Mouse (Mus musculus) lung, postnatal 0 days (tissue): ENCODE data around the gene Ccdc191. TPM values are rescaled to one million over a fixed set of nuclear protein-coding genes. Genes with fewer than 3 reads are reported as not detected.

ENCODE experiments used
- ATAC-seq: fragments of 200-750 bp; cut with Nextera tagmentation; 2 replicates; pipeline ENCODE4 v1.8.0; 2017; ENCODE audit warnings: moderate library complexity
- DNase-seq: peaks from one replicate; pipeline ENCODE4 v3.0.0-alpha.2; 2016; ENCODE audit warnings: low spot score
- H3K27ac ChIP-seq: fragments of 300-500 bp; sonication (generic); 2 replicates; pipeline ENCODE4 v1.5.1; 2014; ENCODE audit warnings: antibody characterized with exemption, mild to moderate bottlenecking, low read length, mixed read lengths
- H3K27me3 ChIP-seq: fragments of 300-500 bp; sonication (generic); replicated peaks from 2 replicates; pipeline ENCODE4 v1.6.1; 2014; ENCODE audit warnings: low read length, mixed read lengths; ENCODE audit not compliant: insufficient read depth
- H3K36me3 ChIP-seq: fragments of 300-500 bp; sonication (generic); 2 replicates; pipeline ENCODE4 v1.6.1; 2014; ENCODE audit warnings: low read length, mixed read lengths; ENCODE audit not compliant: insufficient read depth
- H3K4me1 ChIP-seq: fragments of 300-500 bp; sonication (generic); 2 replicates; pipeline ENCODE4 v1.6.1; 2014; ENCODE audit warnings: antibody characterized with exemption, low read depth, low read length, mixed read lengths; ENCODE audit not compliant: insufficient read depth
- H3K4me2 ChIP-seq: fragments of 300-500 bp; sonication (generic); replicated peaks from 2 replicates; pipeline ENCODE4 v1.6.1; 2014; ENCODE audit warnings: low read depth, mild to moderate bottlenecking, low read length, moderate library complexity, mixed read lengths
- H3K4me3 ChIP-seq: fragments of 300-500 bp; sonication (generic); 2 replicates; pipeline ENCODE4 v1.5.1; 2014; ENCODE audit warnings: low read depth, low read length
- H3K9ac ChIP-seq: fragments of 300-500 bp; sonication (generic); replicated peaks from 2 replicates; pipeline ENCODE4 v1.6.1; 2014; ENCODE audit warnings: low read depth, mild to moderate bottlenecking
- H3K9me3 ChIP-seq: fragments of 300-500 bp; sonication (generic); 2 replicates; pipeline ENCODE4 v1.6.1; 2016; ENCODE audit warnings: low read length, mixed read lengths
- CTCF ChIP-seq: IDR thresholded peaks from 2 replicates; pipeline ENCODE4 v1.5.1; 2016; ENCODE audit warnings: antibody characterized with exemption, mild to moderate bottlenecking
- EP300 ChIP-seq: IDR thresholded peaks from 2 replicates; pipeline ENCODE4 v1.6.1; 2016; ENCODE audit warnings: antibody characterized with exemption, mild to moderate bottlenecking, control low read depth
- WGBS: fragments of 180-500 bp; shearing (Covaris S2); extraction: QIAGEN DNeasy Blood & Tissue Kit; methylation state at CpG from one replicate; pipeline ENCODE4 v1.1.7; 2014; 5-methylcytosine and 5-hydroxymethylcytosine counted together
- microRNA-seq: library from miRNA; unstranded; fragments of <30 nt; microRNA quantifications from one replicate; pipeline ENCODE4, GENCODE M21; 2016
- polyA plus RNA-seq: library from polyadenylated mRNA; unstranded; fragments of >200 nt; fragmentation: Nextera tagmentation; extraction: Ambion mirVana; gene quantifications from 2 replicates; pipeline ENCODE4 v1.2.1, GENCODE M21; 2015

Gene Ccdc191
- polyA plus RNA-seq, 1 experiment from 2014 or later = 11.0 TPM

- Histone ChIP-seq H3K4me2 (peak overlapping the region; percentile 98), H3K27ac (no peak overlapping the region), H3K4me3 (peak overlapping the region; percentile 61), H3K36me3 (no peaks in the 10 kb centered on the region; the same call in 1 of the 2 replicates), H3K4me1 (no peaks in the 10 kb centered on the region), H3K9me3 (no peaks in the 10 kb centered on the region), H3K27me3 (peaks cover 7% of the 10 kb centered on the region; the same call in 1 of the 2 replicates), H3K9ac (0 out of 2 replicates have a peak overlapping the region, but pooled peaks have one; percentile 23)
- DNase-seq (peak; percentile 17), ATAC-seq (0 out of 2 replicates have a peak, but pooled peaks have one; percentile 9)
- TF ChIP-seq EP300 (no peak), CTCF (no peak)
- WGBS = 19% methylated on average over 9 of the region's 9 CpGs
Measured at GRCm38 (mm10) chr16:43980110-43980609, 90.6 kb downstream of the Ccdc191 start.

GRCm38 (mm10) chr16:43986299-43986698 is 96.7 kb downstream of the Ccdc191 start:
- Histone ChIP-seq H3K9me3 (no peaks in the 10 kb centered on the region), H3K36me3 (no peaks in the 10 kb centered on the region; the same call in 1 of the 2 replicates), H3K27me3 (no peaks in the 10 kb centered on the region), H3K4me1 (no peaks in the 10 kb centered on the region), H3K4me3 (no peak overlapping the region), H3K27ac (no peak overlapping the region), H3K4me2 (no peak overlapping the region), H3K9ac (no peak overlapping the region)
- TF ChIP-seq CTCF (no peak), EP300 (no peak)
- 89% methylated on average over 4 of the region's 4 CpGs for WGBS
- DNase-seq (no peak), ATAC-seq (no peak)

GRCm38 (mm10) chr16:43994623-43995022 is 105.0 kb downstream of the Ccdc191 start:
- 88% methylated on average over 3 of the region's 3 CpGs for WGBS
- no peaks in the 10 kb centered on the region for H3K27me3 ChIP-seq
- H3K9ac ChIP-seq = no peak overlapping the region
- DNase-seq (no peak), ATAC-seq (no peak)
- no peaks in the 10 kb centered on the region for H3K36me3 ChIP-seq
- no peaks in the 10 kb centered on the region for H3K4me1 ChIP-seq
- H3K4me2 ChIP-seq = no peak overlapping the region
- H3K9me3 ChIP-seq = no peaks in the 10 kb centered on the region
- no peak overlapping the region for H3K27ac ChIP-seq
- H3K4me3 ChIP-seq = no peak overlapping the region
- TF ChIP-seq CTCF = no peak
- TF ChIP-seq EP300 = no peak

- H3K4me2 ChIP-seq = no peak overlapping the region
- no peaks in the 10 kb centered on the region for H3K9me3 ChIP-seq
- WGBS = 82% methylated on average over 8 of the region's 8 CpGs
- no peak overlapping the region for H3K9ac ChIP-seq
- H3K36me3 ChIP-seq = no peaks in the 10 kb centered on the region
- no peak for ATAC-seq
- H3K4me3 ChIP-seq = no peak overlapping the region
- TF ChIP-seq EP300 = no peak
- H3K27me3 ChIP-seq = no peaks in the 10 kb centered on the region
- DNase-seq = peak; percentile 28
- H3K27ac ChIP-seq = no peak overlapping the region
- H3K4me1 ChIP-seq = no peaks in the 10 kb centered on the region
Measured at GRCm38 (mm10) chr16:43999111-43999510, 109.5 kb downstream of the Ccdc191 start.

GRCm38 (mm10) chr16:43999541-43999940 is 109.9 kb downstream of the Ccdc191 start:
- Histone ChIP-seq H3K4me1 (no peaks in the 10 kb centered on the region), H3K36me3 (no peaks in the 10 kb centered on the region), H3K4me3 (no peak overlapping the region), H3K9ac (no peak overlapping the region), H3K4me2 (no peak overlapping the region), H3K9me3 (no peaks in the 10 kb centered on the region), H3K27ac (no peak overlapping the region), H3K27me3 (no peaks in the 10 kb centered on the region)
- ATAC-seq (no peak), DNase-seq (no peak)
- 76% methylated on average over 5 of the region's 5 CpGs for WGBS
- TF ChIP-seq EP300 (no peak), CTCF (no peak)

- DNase-seq (peak; percentile 26), ATAC-seq (no peak)
- no peak overlapping the region for H3K27ac ChIP-seq
- no peaks in the 10 kb centered on the region for H3K4me1 ChIP-seq
- 56% methylated on average over 5 of the region's 5 CpGs for WGBS
- no peak overlapping the region for H3K4me3 ChIP-seq
- no peak overlapping the region for H3K4me2 ChIP-seq
- no peaks in the 10 kb centered on the region for H3K27me3 ChIP-seq
- TF ChIP-seq CTCF = peak; percentile 43
- TF ChIP-seq EP300 = no peak
- no peak overlapping the region for H3K9ac ChIP-seq
- H3K36me3 ChIP-seq = no peaks in the 10 kb centered on the region
- H3K9me3 ChIP-seq = no peaks in the 10 kb centered on the region
Measured at GRCm38 (mm10) chr16:44002086-44002485, 112.5 kb downstream of the Ccdc191 start.

- H3K4me1 ChIP-seq = no peaks in the 10 kb centered on the region
- TF ChIP-seq CTCF (no peak), EP300 (no peak)
- H3K27me3 ChIP-seq = no peaks in the 10 kb centered on the region
- no peaks in the 10 kb centered on the region for H3K9me3 ChIP-seq
- 54% methylated on average over 5 of the region's 5 CpGs for WGBS
- no peak overlapping the region for H3K4me2 ChIP-seq
- ATAC-seq (no peak), DNase-seq (no peak)
- H3K27ac ChIP-seq = no peak overlapping the region
- no peak overlapping the region for H3K9ac ChIP-seq
- no peaks in the 10 kb centered on the region for H3K36me3 ChIP-seq
- H3K4me3 ChIP-seq = no peak overlapping the region
Measured at GRCm38 (mm10) chr16:44011010-44011409, 121.4 kb downstream of the Ccdc191 start.

Small RNAs within 50 kb of the gene (microRNA-seq; reads per million reads assigned to microRNA genes)
- gene Mir3470b = not detected

Other genes starting within 250 kb of the Ccdc191 start
- not detected in 2 replicates for gene Tigit, start 225.7 kb upstream of the Ccdc191 start, polyA plus RNA-seq
- gene Drd3, start 135.8 kb upstream of the Ccdc191 start, polyA plus RNA-seq = not detected in 2 replicates
- gene Qtrt2, start 37.0 kb downstream of the Ccdc191 start, polyA plus RNA-seq = 9.3 and 10.1 TPM in 2 replicates
- 1.1 and 1.5 TPM in 2 replicates for gene Zdhhc23, start 90.0 kb downstream of the Ccdc191 start, polyA plus RNA-seq
- 4.1 TPM in 2 replicates for gene Gramd1c, start 173.5 kb downstream of the Ccdc191 start, polyA plus RNA-seq
- gene Atp6v1a, start 249.9 kb downstream of the Ccdc191 start, polyA plus RNA-seq = 77.7 and 87.3 TPM in 2 replicates